Comparison of ENCODE assay signal across 10 mouse cellular contexts in genomic region chr2:170757228-170757875, GRCm38 (mm10). TPM values are rescaled to one million over a fixed set of nuclear protein-coding genes. Genes with fewer than 3 reads are reported as not detected.
DNase-seq lines count a peak whose midpoint lies in the region; ATAC-seq and TF ChIP-seq lines count a peak whose summit lies in the region.
"Had no signal": no experiment of that assay in that cellular context is flagged by ENCODE, and none has a peak within 500 bp of the region (broad histone marks: within the 10 kb centered on the region; RNA-seq: fewer than 3 reads in every experiment).

No protein-coding gene starts in this region.

- no peaks in the 10 kb centered on the region for H3K9me3 ChIP-seq in lung, embryonic 14.5 days (ENCODE audit: low read depth, low read length)
- no peaks in the 10 kb centered on the region for H3K9me3 ChIP-seq in forebrain, embryonic 13.5 days (replicated peaks)
- H3K9me3 ChIP-seq in limb, embryonic 10.5 days (replicated peaks): no peaks in the 10 kb centered on the region
- H3K9me3 ChIP-seq in neural tube, embryonic 15.5 days (replicated peaks): no peaks in the 10 kb centered on the region
- H3K9me3 ChIP-seq: liver, embryonic 13.5 days had no signal

- ATAC-seq in lung, embryonic 14.5 days (ENCODE audit: insufficient read depth): peak; percentile 60; the same call in 1 of the 2 replicates
- peak; percentile 64 for ATAC-seq in forebrain, embryonic 13.5 days
- peak; percentile 48 for ATAC-seq in neural tube, embryonic 15.5 days (ENCODE audit: low FRiP score)
- ATAC-seq in frontal cortex, adult (ENCODE audit: low TSS enrichment): no peak

- no peaks in the 10 kb centered on the region for H3K36me3 ChIP-seq in lung, embryonic 14.5 days (ENCODE audit: insufficient read depth)
- no peaks in the 10 kb centered on the region for H3K36me3 ChIP-seq in forebrain, embryonic 13.5 days (ENCODE audit: poor library complexity, severe bottlenecking)
- no peaks in the 10 kb centered on the region for H3K36me3 ChIP-seq in limb, embryonic 10.5 days
- no peaks in the 10 kb centered on the region for H3K36me3 ChIP-seq in neural tube, embryonic 15.5 days
- H3K36me3 ChIP-seq: liver, embryonic 13.5 days had no signal

- no peak overlapping the region for H3K9ac ChIP-seq in lung, embryonic 14.5 days
- H3K9ac ChIP-seq in forebrain, embryonic 13.5 days: peak overlapping the region; percentile 6; the same call in 1 of the 2 replicates
- H3K9ac ChIP-seq in neural tube, embryonic 15.5 days (replicated peaks): 0 out of 2 replicates have a peak overlapping the region, but pooled peaks have one; percentile 14
- H3K9ac ChIP-seq: liver, embryonic 13.5 days had no signal

- H3K4me1 ChIP-seq in lung, embryonic 14.5 days (ENCODE audit: insufficient read depth): 0 out of 2 replicates have a peak, but pooled peaks cover 5% of the 10 kb centered on the region
- peaks cover 37% of the 10 kb centered on the region for H3K4me1 ChIP-seq in forebrain, embryonic 13.5 days
- H3K4me1 ChIP-seq in limb, embryonic 10.5 days: peaks cover 5% of the 10 kb centered on the region
- peaks cover 57% of the 10 kb centered on the region for H3K4me1 ChIP-seq in neural tube, embryonic 15.5 days
- H3K4me1 ChIP-seq: liver, embryonic 13.5 days had no signal

- 32% methylated on average over 14 of the region's 14 CpGs for WGBS in lung, embryonic 14.5 days
- 30% methylated on average over 14 of the region's 14 CpGs for WGBS in forebrain, embryonic 13.5 days
- 74% methylated on average over 14 of the region's 14 CpGs for WGBS in limb, embryonic 10.5 days
- 27% methylated on average over 14 of the region's 14 CpGs for WGBS in neural tube, embryonic 15.5 days

- peak; percentile 75 for DNase-seq in lung, embryonic 14.5 days
- DNase-seq in lung, adult 18-20 months: no peak
- DNase-seq in limb, embryonic 10.5 days (ENCODE audit: low spot score): no peak
- no peak for DNase-seq in natural killer cell, adult 2 months (ENCODE audit: low spot score in 2 of 2)
- DNase-seq: cerebellum, adult 9-11 months; liver, embryonic 13.5 days; right cerebral cortex, postnatal 25 days had no signal

- no peaks in the 10 kb centered on the region for H3K27me3 ChIP-seq in lung, embryonic 14.5 days (ENCODE audit: insufficient read depth, low read length)
- no peaks in the 10 kb centered on the region for H3K27me3 ChIP-seq in forebrain, embryonic 13.5 days
- H3K27me3 ChIP-seq in limb, embryonic 10.5 days (ENCODE audit: low read depth, poor library complexity, severe bottlenecking): no peaks in the 10 kb centered on the region
- no peaks in the 10 kb centered on the region for H3K27me3 ChIP-seq in neural tube, embryonic 15.5 days (replicated peaks)
- H3K27me3 ChIP-seq: liver, embryonic 13.5 days had no signal

- no peak overlapping the region for H3K27ac ChIP-seq in lung, embryonic 14.5 days (ENCODE audit: low read depth)
- H3K27ac ChIP-seq in forebrain, embryonic 13.5 days: peak overlapping the region; percentile 88
- peak overlapping the region; percentile 38; the same call in 1 of the 2 replicates for H3K27ac ChIP-seq in limb, embryonic 10.5 days
- peak overlapping the region; percentile 61 for H3K27ac ChIP-seq in neural tube, embryonic 15.5 days (replicated peaks)
- H3K27ac ChIP-seq: liver, embryonic 13.5 days had no signal

- H3K4me2 ChIP-seq in lung, embryonic 14.5 days: no peak overlapping the region
- peak overlapping the region; percentile 19; the same call in 1 of the 2 replicates for H3K4me2 ChIP-seq in forebrain, embryonic 13.5 days
- peak overlapping the region; percentile 5; the same call in 1 of the 2 replicates for H3K4me2 ChIP-seq in neural tube, embryonic 15.5 days
- H3K4me2 ChIP-seq: liver, embryonic 13.5 days had no signal

- H3K4me3 ChIP-seq in lung, embryonic 14.5 days (ENCODE audit: low read depth, low read length): no peak overlapping the region
- no peak overlapping the region for H3K4me3 ChIP-seq in forebrain, embryonic 13.5 days
- no peak overlapping the region for H3K4me3 ChIP-seq in limb, embryonic 10.5 days
- H3K4me3 ChIP-seq in neural tube, embryonic 15.5 days (replicated peaks): no peak overlapping the region
- H3K4me3 ChIP-seq: liver, embryonic 13.5 days had no signal

- TF ChIP-seq CTCF in lung, embryonic 14.5 days (IDR thresholded peaks at IDR 0.05; ENCODE audit: low read depth): no peak

RNA-seq across cellular contexts. Expression of gene Dok5, which starts 25.7 kb away (rescaled TPM):
- polyA plus RNA-seq in lung, embryonic 14.5 days (2014; fragmentation: Nextera tagmentation; extraction: Ambion mirVana): 0.83 and 2.1 TPM in 2 replicates
- polyA plus RNA-seq in forebrain, embryonic 13.5 days (2015; fragmentation: Nextera tagmentation; extraction: Ambion mirVana): 30.4 and 30.5 TPM in 2 replicates
- polyA plus RNA-seq in limb, embryonic 10.5 days (2016; fragmentation: Nextera tagmentation; extraction: Ambion mirVana): 0.85 and 1.8 TPM in 2 replicates
- polyA plus RNA-seq in neural tube, embryonic 15.5 days (2015; fragmentation: Nextera tagmentation; extraction: Ambion mirVana): 57.2 and 70.9 TPM in 2 replicates

Comparison
In these comparisons a context has a peak if more than half of its experiments do, and no peak if none do; other contexts are left out.
1. RNA of gene Dok5, which starts 25.7 kb away (polyA plus RNA-seq): 57.2 to 70.9 TPM in neural tube, embryonic 15.5 days and 30.4 to 30.5 TPM in forebrain, embryonic 13.5 days; 0.85 to 1.8 TPM in limb, embryonic 10.5 days and 0.83 to 2.1 TPM in lung, embryonic 14.5 days; every median in the first group is over 10 times any median in the second.